Mouse (Mus musculus): Measurements from ENCODE around the gene Slc25a13.

The Slc25a13 gene

GRCm38 (mm10) chr6:6027664-6028063 lies 189.3 kb downstream of the Slc25a13 start:
- in situ Hi-C loops (cut with MboI) = no loop called here

DNA sequence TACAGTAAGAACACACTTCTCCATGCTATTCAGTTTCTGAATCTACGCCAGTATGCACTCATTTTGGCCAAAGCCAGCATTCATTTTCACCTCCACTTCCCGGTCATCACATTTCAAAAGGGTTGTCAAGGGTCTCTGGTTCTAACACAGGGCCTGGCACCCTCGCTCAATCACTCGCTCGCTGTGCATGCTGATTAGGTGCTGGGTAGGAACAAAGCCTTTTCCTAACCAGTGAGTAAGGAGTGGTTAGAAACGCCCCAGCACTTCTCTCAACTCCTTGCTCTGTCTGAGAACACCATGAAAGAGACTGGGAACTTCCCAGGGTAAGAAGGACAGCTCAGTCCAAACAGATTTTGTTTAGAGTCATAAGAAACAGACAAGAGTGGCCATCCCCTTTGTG lies 193.0 kb downstream of the Slc25a13 start:
- in situ Hi-C loops (cut with MboI) = no loop called here

GRCm38 (mm10) chr6:6016931-6017330 lies 200.0 kb downstream of the Slc25a13 start:
- in situ Hi-C loops (cut with MboI) = no loop called here

GRCm38 (mm10) chr6:6015616-6016015 lies 201.4 kb downstream of the Slc25a13 start:
- in situ Hi-C loops (cut with MboI) = no loop called here

GRCm38 (mm10) chr6:6011364-6011763 lies 205.6 kb downstream of the Slc25a13 start:
- in situ Hi-C loops (cut with MboI) = no loop called here

GRCm38 (mm10) chr6:6005762-6006431 lies 211.1 kb downstream of the Slc25a13 start:
- in situ Hi-C loops (cut with MboI) = no loop called here

GRCm38 (mm10) chr6:6004756-6005485 lies 212.1 kb downstream of the Slc25a13 start:
- in situ Hi-C loops (cut with MboI) = no loop called here

GRCm38 (mm10) chr6:6002061-6002460 lies 214.9 kb downstream of the Slc25a13 start:
- in situ Hi-C loops (cut with MboI) = no loop called here

DNA sequence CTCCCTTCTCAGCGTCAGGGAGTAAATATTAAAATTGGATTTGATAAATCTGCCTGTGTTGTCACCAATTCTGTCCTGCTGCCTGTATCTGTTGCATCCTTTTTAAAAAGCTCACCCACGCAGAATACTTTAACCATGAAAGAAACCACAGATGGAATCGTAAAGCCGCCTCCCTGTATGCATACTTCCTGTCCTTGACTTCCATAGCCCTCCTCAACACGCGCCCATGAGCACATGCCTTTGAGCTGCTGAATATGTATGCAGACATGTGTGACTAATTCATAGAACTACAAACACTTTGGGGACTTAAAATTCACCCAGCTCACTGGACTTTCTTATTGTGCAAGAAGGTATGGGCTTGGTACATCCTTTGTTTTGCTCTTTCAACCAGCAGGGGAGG lies 219.4 kb downstream of the Slc25a13 start:
- in situ Hi-C loops (cut with MboI) = no loop called here

- in situ Hi-C loops (cut with MboI) = no loop called here
Observed at GRCm38 (mm10) chr6:5993056-5993455, 223.9 kb downstream of the Slc25a13 start.

- in situ Hi-C loops (cut with MboI) = no loop called here
Observed at GRCm38 (mm10) chr6:5991817-5992755, 224.9 kb downstream of the Slc25a13 start.

- in situ Hi-C loops (cut with MboI) = no loop called here
Observed at GRCm38 (mm10) chr6:5991243-5991642, 225.7 kb downstream of the Slc25a13 start.

All from mature B cell (primary cell).